Mouse (Mus musculus): ENCODE measurements around the gene Zfp644.
A peak's percentile ranks its signal among the peaks of the same experiment; 100 is the strongest.
"Not testable (repeated sequence)": the region's sequence is repeated elsewhere in the genome, so short reads cannot be mapped to it uniquely, and the experiment has no call there.

The Zfp644 gene

GRCm38 (mm10) chr5:106696396-106697337, at the start of gene Zfp644:
Gene Zfp644 (minus strand): TSS chr5:106697287.
- peak; percentile 84 to 92 for DNase-seq (ENCODE audit: low spot score in 2 of 2)

- DNase-seq (ENCODE audit: low spot score in 2 of 2), result no peak
Observed at GRCm38 (mm10) chr5:106739716-106740115, 42.6 kb upstream of the Zfp644 start.

- no peak for DNase-seq (ENCODE audit: low spot score in 2 of 2)
Observed at GRCm38 (mm10) chr5:106723487-106723886, 26.4 kb upstream of the Zfp644 start.

- no peak for DNase-seq (ENCODE audit: low spot score in 2 of 2)
Observed at GRCm38 (mm10) chr5:106722771-106723170, 25.7 kb upstream of the Zfp644 start.

GRCm38 (mm10) chr5:106711870-106712277, 14.8 kb upstream of the Zfp644 start:
- no peak for DNase-seq (ENCODE audit: low spot score in 2 of 2)

GRCm38 (mm10) chr5:106711220-106711726, 14.2 kb upstream of the Zfp644 start:
- DNase-seq (ENCODE audit: low spot score in 2 of 2), result no peak

- peak; percentile 54 to 72 for DNase-seq (ENCODE audit: low spot score in 2 of 2)
Observed at GRCm38 (mm10) chr5:106710611-106711010, 13.5 kb upstream of the Zfp644 start.

GRCm38 (mm10) chr5:106710085-106710409, 13.0 kb upstream of the Zfp644 start:
- no peak for DNase-seq (ENCODE audit: low spot score in 2 of 2)

- DNase-seq (ENCODE audit: low spot score in 2 of 2), result peak; percentile 77 to 80
Observed at GRCm38 (mm10) chr5:106709388-106710084, 12.4 kb upstream of the Zfp644 start.

GRCm38 (mm10) chr5:106706363-106706762, 9.3 kb upstream of the Zfp644 start:
- DNase-seq (ENCODE audit: low spot score in 2 of 2), result no peak

GRCm38 (mm10) chr5:106705162-106705561, 8.1 kb upstream of the Zfp644 start:
- DNase-seq (ENCODE audit: low spot score in 2 of 2), result peak; percentile 72 to 73

- peak; percentile 67 to 88 for DNase-seq (ENCODE audit: low spot score in 2 of 2)
Observed at GRCm38 (mm10) chr5:106695681-106696395, 1.2 kb downstream of the Zfp644 start.

- no peak for DNase-seq (ENCODE audit: low spot score in 2 of 2)
Observed at GRCm38 (mm10) chr5:106695141-106695540, 1.9 kb downstream of the Zfp644 start.

- DNase-seq (ENCODE audit: low spot score in 2 of 2), result no peak
Observed at GRCm38 (mm10) chr5:106694683-106695082, 2.4 kb downstream of the Zfp644 start.

- peak in 1 of 2 experiments; percentile 33 for DNase-seq (ENCODE audit: low spot score in 2 of 2)
Observed at GRCm38 (mm10) chr5:106693034-106693433, 4.1 kb downstream of the Zfp644 start.

- DNase-seq (ENCODE audit: low spot score in 2 of 2), result no peak
Observed at GRCm38 (mm10) chr5:106680636-106681458, 16.2 kb downstream of the Zfp644 start.

GRCm38 (mm10) chr5:106679659-106680058, 17.4 kb downstream of the Zfp644 start:
- no peak for DNase-seq (ENCODE audit: low spot score in 2 of 2)

- DNase-seq (ENCODE audit: low spot score in 2 of 2), result not testable (repeated sequence)
Observed at GRCm38 (mm10) chr5:106678823-106679222, 18.3 kb downstream of the Zfp644 start.

GRCm38 (mm10) chr5:106676784-106677183, 20.3 kb downstream of the Zfp644 start:
- DNase-seq (ENCODE audit: low spot score in 2 of 2), result no peak

GRCm38 (mm10) chr5:106672597-106672996, 24.5 kb downstream of the Zfp644 start:
- DNase-seq (ENCODE audit: low spot score in 2 of 2), result no peak

- no peak for DNase-seq (ENCODE audit: low spot score in 2 of 2)
Observed at GRCm38 (mm10) chr5:106671893-106672292, 25.2 kb downstream of the Zfp644 start.

All from spleen, postnatal 4 days (tissue).